Mouse (Mus musculus) limb, embryonic 13.5 days (tissue): Measurements from ENCODE around the gene Hivep3. TPM values are rescaled to one million over a fixed set of nuclear protein-coding genes. Genes with fewer than 3 reads are reported as not detected.

Experiments
- ATAC-seq: fragments of 200-750 bp; cut with Nextera tagmentation; 2 replicates; pipeline ENCODE4 v1.8.0; 2017; ENCODE audit warnings: low read depth, moderate number of reproducible peaks, moderate TSS enrichment; ENCODE audit not compliant: low FRiP score
- H3K27ac ChIP-seq: fragments of 300-500 bp; sonication (generic); 2 replicates; pipeline ENCODE4 v1.5.1; 2015; ENCODE audit warnings: inconsistent platforms, mild to moderate bottlenecking, moderate library complexity
- H3K27me3 ChIP-seq: fragments of 300-500 bp; sonication (generic); 2 replicates; pipeline ENCODE4 v1.6.1; 2015; ENCODE audit warnings: mild to moderate bottlenecking, inconsistent platforms
- H3K36me3 ChIP-seq: fragments of 300-500 bp; sonication (generic); 2 replicates; pipeline ENCODE4 v1.6.1; 2015; ENCODE audit warnings: inconsistent platforms, mild to moderate bottlenecking, moderate library complexity
- H3K4me1 ChIP-seq: fragments of 300-500 bp; sonication (generic); 2 replicates; pipeline ENCODE4 v1.6.1; 2015; ENCODE audit warnings: inconsistent platforms
- H3K4me2 ChIP-seq: fragments of 300-500 bp; sonication (generic); replicated peaks from 2 replicates; pipeline ENCODE4 v1.6.1; 2015; ENCODE audit warnings: inconsistent platforms, mild to moderate bottlenecking, moderate library complexity
- H3K4me3 ChIP-seq: fragments of 300-500 bp; sonication (generic); 2 replicates; pipeline ENCODE4 v1.5.1; 2015; ENCODE audit warnings: moderate library complexity, mild to moderate bottlenecking, inconsistent platforms
- H3K9ac ChIP-seq: fragments of 300-500 bp; sonication (generic); 2 replicates; pipeline ENCODE4 v1.6.1; 2015; ENCODE audit warnings: mild to moderate bottlenecking, inconsistent platforms
- H3K9me3 ChIP-seq: fragments of 300-500 bp; sonication (generic); 2 replicates; pipeline ENCODE4 v1.6.1; 2016; ENCODE audit warnings: inconsistent platforms
- WGBS: fragments of 180-500 bp; shearing (Covaris S2); methylation state at CpG from one replicate; pipeline ENCODE4 v1.1.7; 2015; 5-methylcytosine and 5-hydroxymethylcytosine counted together
- polyA plus RNA-seq: library from polyadenylated mRNA; unstranded; fragments of >200 nt; fragmentation: Nextera tagmentation; extraction: Ambion mirVana; gene quantifications from 2 replicates; pipeline ENCODE4 v1.2.1, GENCODE M21; 2015

The Hivep3 gene
- polyA plus RNA-seq, 1 experiment from 2014 or later, result 2.1 TPM

GRCm38 (mm10) chr4:119901556-119902491 lies 168.2 kb downstream of the Hivep3 start:
- ATAC-seq, result no peak
- no peaks in the 10 kb centered on the region for H3K36me3 ChIP-seq
- no peaks in the 10 kb centered on the region for H3K27me3 ChIP-seq
- WGBS, result 74% methylated on average over 16 of the region's 16 CpGs
- H3K9ac ChIP-seq, result no peak overlapping the region
- H3K4me2 ChIP-seq, result no peak overlapping the region
- no peak overlapping the region for H3K4me3 ChIP-seq
- no peak overlapping the region for H3K27ac ChIP-seq
- H3K9me3 ChIP-seq, result no peaks in the 10 kb centered on the region
- H3K4me1 ChIP-seq, result no peaks in the 10 kb centered on the region

DNA sequence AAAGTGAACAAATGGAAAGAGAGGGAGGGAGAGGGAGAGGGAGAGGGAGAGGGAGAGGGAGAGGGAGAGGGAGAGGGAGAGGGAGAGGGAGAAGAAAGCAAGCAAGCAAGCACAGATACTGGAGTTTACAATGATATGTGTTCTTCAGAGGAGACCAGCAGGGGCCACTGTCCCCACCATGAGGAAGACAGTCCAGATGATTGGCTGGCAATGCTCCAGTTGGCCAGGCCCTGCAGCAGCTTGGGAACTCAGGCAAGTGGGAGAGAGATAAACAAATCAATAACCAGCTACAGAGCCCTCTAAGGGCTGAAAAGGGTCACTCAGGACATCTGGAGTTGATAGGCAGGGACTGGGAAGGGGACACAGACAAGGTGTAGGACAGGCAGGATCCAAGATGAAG lies 169.7 kb downstream of the Hivep3 start:
- no peak overlapping the region for H3K9ac ChIP-seq
- H3K36me3 ChIP-seq, result no peaks in the 10 kb centered on the region
- no peaks in the 10 kb centered on the region for H3K9me3 ChIP-seq
- H3K27me3 ChIP-seq, result no peaks in the 10 kb centered on the region
- no peak overlapping the region for H3K4me3 ChIP-seq
- H3K27ac ChIP-seq, result no peak overlapping the region
- ATAC-seq, result no peak
- H3K4me2 ChIP-seq, result no peak overlapping the region
- H3K4me1 ChIP-seq, result no peaks in the 10 kb centered on the region

DNA sequence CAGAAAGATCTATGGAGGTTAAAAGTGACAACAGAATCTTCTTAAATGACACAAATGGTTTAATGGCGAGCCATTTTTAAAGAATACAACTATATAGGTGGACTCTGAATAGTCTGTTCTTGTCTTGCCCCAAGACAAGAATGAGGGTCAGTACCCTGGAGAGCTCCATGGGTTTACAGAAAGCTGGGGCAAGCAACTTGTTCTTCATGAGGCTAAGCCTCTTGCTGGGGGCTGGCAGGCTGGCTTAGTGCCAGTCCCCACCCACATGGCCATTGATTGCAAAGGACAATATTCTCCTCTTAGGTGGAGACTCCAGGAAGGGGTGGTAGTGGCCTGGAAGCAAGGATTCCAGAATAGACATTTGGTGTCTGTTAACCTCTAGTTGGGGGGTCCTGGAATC lies 170.2 kb downstream of the Hivep3 start:
- H3K9ac ChIP-seq, result no peak overlapping the region
- H3K27me3 ChIP-seq, result no peaks in the 10 kb centered on the region
- no peak for ATAC-seq
- H3K4me3 ChIP-seq, result no peak overlapping the region
- H3K27ac ChIP-seq, result no peak overlapping the region
- H3K4me2 ChIP-seq, result no peak overlapping the region
- no peaks in the 10 kb centered on the region for H3K4me1 ChIP-seq
- no peaks in the 10 kb centered on the region for H3K9me3 ChIP-seq
- 34% methylated on average over 1 of the region's 1 CpGs for WGBS
- no peaks in the 10 kb centered on the region for H3K36me3 ChIP-seq

DNA sequence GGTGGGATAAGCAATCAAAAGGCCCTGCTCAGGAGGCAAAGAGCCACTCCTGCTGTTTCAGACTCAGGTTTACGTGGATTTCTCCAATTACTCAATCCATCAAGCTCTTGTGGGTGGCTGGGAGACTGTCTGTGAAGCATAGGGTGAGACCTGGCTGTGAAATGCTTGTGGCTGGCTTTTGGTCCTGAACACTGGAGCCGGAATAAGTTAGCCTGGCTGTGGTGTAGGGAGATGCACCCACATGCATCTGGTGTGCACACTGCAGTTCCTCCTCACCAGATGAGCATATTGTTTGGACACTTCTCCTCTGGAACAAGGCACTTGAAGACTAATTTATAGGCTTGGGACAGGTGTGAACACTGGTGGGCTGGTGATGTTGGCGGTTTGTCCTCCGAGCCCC lies 170.7 kb downstream of the Hivep3 start:
- H3K4me3 ChIP-seq, result no peak overlapping the region
- no peaks in the 10 kb centered on the region for H3K9me3 ChIP-seq
- H3K4me1 ChIP-seq, result no peaks in the 10 kb centered on the region
- ATAC-seq, result no peak
- H3K27me3 ChIP-seq, result no peaks in the 10 kb centered on the region
- 83% methylated on average over 4 of the region's 4 CpGs for WGBS
- no peak overlapping the region for H3K27ac ChIP-seq
- no peak overlapping the region for H3K9ac ChIP-seq
- no peaks in the 10 kb centered on the region for H3K36me3 ChIP-seq
- H3K4me2 ChIP-seq, result no peak overlapping the region

DNA sequence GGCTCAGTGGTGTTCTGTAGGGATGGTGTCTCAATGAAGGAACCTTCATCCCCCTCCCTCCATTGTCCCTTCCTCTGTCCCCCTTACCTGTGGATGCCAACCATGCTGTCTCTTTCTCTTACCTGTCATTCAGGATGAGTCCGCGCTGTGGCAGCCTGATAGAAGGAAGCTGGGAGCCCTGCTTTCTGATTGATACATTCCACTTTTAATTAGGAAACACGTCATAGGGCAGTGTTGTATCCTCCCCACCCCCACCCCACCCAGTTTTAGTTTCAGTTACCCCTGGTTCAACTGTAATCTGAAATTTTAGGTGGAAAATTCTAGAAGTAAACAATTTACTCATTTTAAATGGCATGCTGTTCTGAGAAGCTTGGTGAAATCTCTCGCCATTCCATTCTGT lies 173.5 kb downstream of the Hivep3 start:
- no peak overlapping the region for H3K4me3 ChIP-seq
- H3K4me1 ChIP-seq, result no peaks in the 10 kb centered on the region
- no peak for ATAC-seq
- no peak overlapping the region for H3K4me2 ChIP-seq
- no peak overlapping the region for H3K9ac ChIP-seq
- 91% methylated on average over 4 of the region's 4 CpGs for WGBS
- no peaks in the 10 kb centered on the region for H3K27me3 ChIP-seq
- no peaks in the 10 kb centered on the region for H3K9me3 ChIP-seq
- no peak overlapping the region for H3K27ac ChIP-seq
- H3K36me3 ChIP-seq, result no peaks in the 10 kb centered on the region

DNA sequence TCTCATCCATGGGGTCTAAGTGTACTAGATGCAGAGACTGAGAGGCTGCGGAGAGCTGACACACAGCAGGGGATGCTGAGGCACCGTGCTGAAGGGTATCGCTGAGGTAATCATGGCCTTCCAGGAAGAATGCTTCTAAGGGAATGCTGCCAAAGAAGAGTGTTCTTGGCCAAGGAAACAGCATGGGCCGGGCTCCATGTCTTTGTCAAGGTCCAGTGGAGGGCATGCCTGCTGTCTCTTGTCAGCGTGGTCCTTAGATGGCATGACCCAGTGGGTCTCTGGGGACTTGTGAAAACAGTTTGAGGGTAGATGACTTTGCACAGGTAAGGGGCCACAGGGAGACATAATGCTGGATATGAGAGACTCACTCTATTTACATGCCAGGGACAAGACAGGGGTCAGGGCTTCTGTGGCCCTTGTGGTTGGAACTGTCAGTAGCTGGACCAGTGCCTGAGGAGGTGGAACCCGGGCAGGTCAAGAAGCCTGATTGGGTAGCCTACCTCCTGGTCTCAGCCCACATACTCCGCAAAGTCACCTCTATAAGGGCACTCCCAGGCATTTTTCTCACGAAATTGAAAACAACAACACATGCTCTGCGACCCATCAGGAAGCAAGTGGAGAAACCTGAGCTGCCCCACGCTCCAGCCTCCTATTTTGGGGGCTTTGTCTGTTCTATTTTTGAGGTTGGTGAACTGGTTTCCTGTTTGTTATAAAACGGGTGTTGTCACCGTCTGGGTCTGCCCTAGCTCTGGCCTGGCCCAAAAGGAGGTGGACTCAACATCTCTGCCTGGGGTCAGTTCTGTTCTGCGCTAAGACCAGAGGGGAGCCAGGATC lies 177.7 kb downstream of the Hivep3 start:
- Histone ChIP-seq H3K4me3 (no peak overlapping the region), H3K4me2 (no peak overlapping the region), H3K27me3 (no peaks in the 10 kb centered on the region), H3K9me3 (no peaks in the 10 kb centered on the region), H3K36me3 (no peaks in the 10 kb centered on the region), H3K9ac (no peak overlapping the region), H3K27ac (no peak overlapping the region), H3K4me1 (no peaks in the 10 kb centered on the region)
- 64% methylated on average over 13 of the region's 13 CpGs for WGBS
- ATAC-seq, result no peak

- no peaks in the 10 kb centered on the region for H3K9me3 ChIP-seq
- H3K4me1 ChIP-seq, result no peaks in the 10 kb centered on the region
- no peak for ATAC-seq
- no peaks in the 10 kb centered on the region for H3K27me3 ChIP-seq
- H3K4me3 ChIP-seq, result no peak overlapping the region
- H3K9ac ChIP-seq, result no peak overlapping the region
- no peaks in the 10 kb centered on the region for H3K36me3 ChIP-seq
- H3K4me2 ChIP-seq, result no peak overlapping the region
- no peak overlapping the region for H3K27ac ChIP-seq
- 64% methylated on average over 2 of the region's 2 CpGs for WGBS
Measured at GRCm38 (mm10) chr4:119912216-119912615, 178.6 kb downstream of the Hivep3 start.

DNA sequence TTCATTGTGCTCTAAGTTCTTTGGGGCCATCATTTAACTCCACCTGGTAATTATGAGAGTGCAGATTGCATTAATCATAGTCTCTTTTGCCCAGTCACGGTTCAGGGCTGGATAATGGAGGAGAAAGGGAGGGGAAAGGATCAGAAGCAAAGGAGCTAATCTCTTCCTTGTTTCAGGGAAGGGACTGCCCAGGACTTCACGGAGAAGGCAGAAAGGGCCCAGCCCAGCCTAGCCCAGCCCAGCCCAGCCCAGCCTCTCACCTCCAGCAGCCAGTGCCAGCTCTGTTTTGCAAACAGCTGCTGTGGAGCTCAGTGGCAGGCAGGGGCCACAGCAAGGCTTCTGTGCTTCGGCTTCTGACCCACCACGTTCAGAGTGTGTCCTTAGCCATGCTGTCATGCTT lies 180.6 kb downstream of the Hivep3 start:
- Histone ChIP-seq H3K4me1 (no peaks in the 10 kb centered on the region), H3K4me2 (no peak overlapping the region), H3K36me3 (no peaks in the 10 kb centered on the region), H3K9me3 (no peaks in the 10 kb centered on the region), H3K4me3 (no peak overlapping the region), H3K27ac (no peak overlapping the region), H3K9ac (no peak overlapping the region), H3K27me3 (no peaks in the 10 kb centered on the region)
- 29% methylated on average over 4 of the region's 4 CpGs for WGBS
- ATAC-seq, result no peak

GRCm38 (mm10) chr4:119915069-119915468 lies 181.5 kb downstream of the Hivep3 start:
- H3K36me3 ChIP-seq, result no peaks in the 10 kb centered on the region
- no peak overlapping the region for H3K9ac ChIP-seq
- 73% methylated on average over 2 of the region's 2 CpGs for WGBS
- H3K9me3 ChIP-seq, result no peaks in the 10 kb centered on the region
- no peaks in the 10 kb centered on the region for H3K27me3 ChIP-seq
- H3K4me2 ChIP-seq, result no peak overlapping the region
- ATAC-seq, result no peak
- no peak overlapping the region for H3K27ac ChIP-seq
- no peaks in the 10 kb centered on the region for H3K4me1 ChIP-seq
- no peak overlapping the region for H3K4me3 ChIP-seq

DNA sequence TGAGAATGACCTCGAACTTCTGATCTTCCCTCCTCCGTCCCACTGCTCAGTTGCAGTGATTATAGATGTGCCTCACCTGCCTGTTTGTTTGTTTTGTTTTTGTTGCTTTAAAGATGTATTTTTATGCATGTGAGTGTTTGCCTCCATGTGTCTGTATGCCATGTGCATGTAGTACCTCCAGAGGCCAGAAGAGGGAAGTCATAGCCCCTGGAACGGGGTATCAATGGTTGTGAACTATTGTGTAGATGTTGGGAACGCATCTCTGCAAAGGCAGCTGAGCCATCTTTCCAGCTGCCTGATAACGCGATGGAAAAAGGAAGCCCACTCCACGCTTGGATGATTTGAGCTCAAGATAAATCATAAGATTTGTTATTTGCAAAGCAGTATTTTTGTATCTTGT lies 183.9 kb downstream of the Hivep3 start:
- no peaks in the 10 kb centered on the region for H3K36me3 ChIP-seq

DNA sequence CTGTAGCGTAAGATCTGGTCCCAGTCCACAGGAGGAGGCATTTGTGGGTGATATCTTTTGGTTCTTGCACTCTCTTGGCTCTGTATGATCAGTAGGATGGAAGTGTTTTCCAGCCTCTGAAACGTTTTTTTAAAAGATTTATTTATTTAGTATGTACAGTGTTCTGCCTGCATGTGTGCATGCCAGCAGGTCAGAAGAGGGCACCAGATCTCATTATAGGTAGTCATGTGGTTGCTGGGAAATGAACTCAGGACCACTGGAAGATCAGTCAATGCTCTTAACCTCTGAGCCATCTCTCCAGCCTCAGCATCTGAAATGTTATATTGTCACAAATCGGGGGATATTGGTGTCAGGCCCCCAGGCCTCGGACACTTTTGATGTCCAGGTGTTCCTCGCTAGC lies 185.8 kb downstream of the Hivep3 start:
- WGBS, result 73% methylated on average over 5 of the region's 5 CpGs

More for the DNA sequence above, 183.9 kb downstream of the Hivep3 start:
- H3K9me3 ChIP-seq, result no peaks in the 10 kb centered on the region
- no peaks in the 10 kb centered on the region for H3K4me1 ChIP-seq
- no peak overlapping the region for H3K27ac ChIP-seq
- ATAC-seq, result no peak
- H3K9ac ChIP-seq, result no peak overlapping the region
- no peak overlapping the region for H3K4me2 ChIP-seq
- no peak overlapping the region for H3K4me3 ChIP-seq
- WGBS, result 76% methylated on average over 7 of the region's 7 CpGs
- H3K27me3 ChIP-seq, result no peaks in the 10 kb centered on the region

DNA sequence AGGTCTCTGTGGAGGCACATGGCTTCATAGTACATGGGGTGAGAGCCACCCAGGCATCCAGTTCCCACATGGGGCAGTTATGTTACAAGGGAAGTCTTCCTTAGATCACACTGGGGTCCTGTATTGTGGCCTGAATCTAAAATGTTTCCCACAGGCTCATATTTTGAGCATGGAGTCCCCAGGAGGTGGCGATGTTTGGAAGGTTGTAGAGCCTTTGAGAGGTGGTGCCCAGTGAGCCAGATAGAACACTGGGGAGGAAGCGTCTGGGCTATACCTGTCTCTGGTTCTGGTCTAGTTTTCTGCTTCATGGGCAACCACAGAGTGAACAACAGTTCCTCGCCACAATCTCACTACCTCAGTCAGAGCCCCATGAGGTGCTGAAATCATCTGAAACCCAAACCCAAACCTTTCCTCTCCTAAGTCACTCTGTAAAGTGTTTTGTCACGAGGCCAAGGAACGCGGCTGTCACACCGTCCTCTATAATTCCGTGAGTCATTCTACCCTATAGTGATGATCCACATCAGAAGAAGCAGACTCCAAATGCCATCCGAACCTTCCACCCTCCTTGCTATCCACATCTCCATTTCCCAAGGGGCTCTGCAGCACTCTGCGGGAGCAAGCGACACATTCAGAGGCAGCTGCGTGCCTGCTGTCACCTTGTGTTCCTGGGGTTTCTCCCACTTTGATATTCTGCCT lies 187.6 kb downstream of the Hivep3 start:
- WGBS, result 79% methylated on average over 12 of the region's 12 CpGs
- Histone ChIP-seq H3K4me3 (no peak overlapping the region), H3K27ac (no peak overlapping the region), H3K9ac (no peak overlapping the region), H3K36me3 (no peaks in the 10 kb centered on the region), H3K4me2 (no peak overlapping the region), H3K4me1 (no peaks in the 10 kb centered on the region), H3K27me3 (no peaks in the 10 kb centered on the region), H3K9me3 (peaks cover 8% of the 10 kb centered on the region; the same call in 1 of the 2 replicates)
- ATAC-seq, result no peak

More for the DNA sequence above, 185.8 kb downstream of the Hivep3 start:
- H3K4me2 ChIP-seq, result no peak overlapping the region
- no peak for ATAC-seq
- no peaks in the 10 kb centered on the region for H3K36me3 ChIP-seq
- no peak overlapping the region for H3K9ac ChIP-seq
- no peak overlapping the region for H3K27ac ChIP-seq
- H3K4me3 ChIP-seq, result no peak overlapping the region
- H3K9me3 ChIP-seq, result peaks cover 5% of the 10 kb centered on the region; the same call in 1 of the 2 replicates
- no peaks in the 10 kb centered on the region for H3K27me3 ChIP-seq
- H3K4me1 ChIP-seq, result no peaks in the 10 kb centered on the region
